Mouse (Mus musculus): ENCODE measurements at regions not wholly inside any gene's neighbourhood (a gene's known extent, or its start where the extent isn't known, plus 50 kb on each side); places are given as distances from the start of the nearest gene placed in this dataset.
A peak's percentile ranks its signal among the peaks of the same experiment; 100 is the strongest.

DNA sequence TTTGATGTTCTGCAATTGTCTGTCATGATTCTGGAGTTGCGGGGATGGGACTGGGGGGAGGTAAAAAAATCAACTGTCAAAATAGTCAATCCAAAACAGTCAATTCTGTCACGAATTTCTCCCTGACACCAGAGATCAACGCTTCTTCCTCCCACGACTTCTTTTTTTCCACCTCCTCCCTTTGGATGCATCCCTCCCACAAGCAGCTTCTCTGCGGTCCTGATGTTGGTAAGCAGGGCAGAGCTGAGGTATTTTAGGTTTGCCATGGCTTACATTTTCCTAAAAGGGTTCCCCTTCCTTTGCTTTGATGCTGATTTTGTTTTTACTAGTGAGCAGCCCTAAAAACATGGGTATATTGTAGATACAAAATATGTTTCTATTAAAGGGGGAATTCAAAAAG is 209.7 kb downstream of the Cd47 start:
- ATAC-seq: no peak

DNA sequence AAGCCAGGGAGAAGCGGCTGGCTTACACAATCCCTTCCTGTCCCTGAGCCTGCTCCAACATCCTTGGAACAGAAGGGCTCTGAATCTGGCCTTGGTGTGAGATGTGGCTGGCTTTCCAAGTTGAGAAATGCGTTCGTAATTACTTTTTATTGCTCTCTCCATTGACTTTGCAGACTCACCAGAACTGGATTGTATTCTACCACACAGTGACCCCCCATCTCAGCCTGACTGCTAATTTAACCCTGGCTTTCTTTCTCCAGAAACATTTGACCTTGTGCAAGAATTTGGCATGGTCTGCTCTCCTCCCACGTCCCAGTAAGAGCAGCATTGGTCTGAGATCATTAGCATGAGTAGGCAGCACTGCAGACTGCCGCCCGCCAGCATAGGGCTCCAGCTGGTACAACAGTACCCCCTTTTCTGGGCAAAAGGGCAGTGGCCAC is 210.2 kb downstream of the Cd47 start:
- no peak for ATAC-seq

DNA sequence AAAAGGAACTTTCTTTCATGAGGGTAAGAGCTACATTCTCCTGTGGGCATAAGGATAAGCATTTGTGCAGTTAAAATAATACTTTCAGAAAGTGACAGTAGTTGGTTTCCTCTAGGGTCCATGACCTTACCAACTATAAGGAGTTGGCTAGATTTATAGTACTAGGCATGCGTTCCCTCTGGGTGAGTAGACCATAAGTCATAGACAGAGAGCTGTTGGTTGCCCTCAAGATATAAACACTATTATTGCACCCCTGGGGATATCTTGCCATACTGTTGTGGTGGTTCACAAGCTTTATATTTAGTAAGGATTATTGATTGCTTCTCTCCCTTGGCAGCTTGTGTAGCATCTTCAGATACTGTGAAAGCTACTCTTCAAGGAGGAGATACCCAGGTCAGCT is 223.6 kb downstream of the Cd47 start:
- ATAC-seq: no peak

DNA sequence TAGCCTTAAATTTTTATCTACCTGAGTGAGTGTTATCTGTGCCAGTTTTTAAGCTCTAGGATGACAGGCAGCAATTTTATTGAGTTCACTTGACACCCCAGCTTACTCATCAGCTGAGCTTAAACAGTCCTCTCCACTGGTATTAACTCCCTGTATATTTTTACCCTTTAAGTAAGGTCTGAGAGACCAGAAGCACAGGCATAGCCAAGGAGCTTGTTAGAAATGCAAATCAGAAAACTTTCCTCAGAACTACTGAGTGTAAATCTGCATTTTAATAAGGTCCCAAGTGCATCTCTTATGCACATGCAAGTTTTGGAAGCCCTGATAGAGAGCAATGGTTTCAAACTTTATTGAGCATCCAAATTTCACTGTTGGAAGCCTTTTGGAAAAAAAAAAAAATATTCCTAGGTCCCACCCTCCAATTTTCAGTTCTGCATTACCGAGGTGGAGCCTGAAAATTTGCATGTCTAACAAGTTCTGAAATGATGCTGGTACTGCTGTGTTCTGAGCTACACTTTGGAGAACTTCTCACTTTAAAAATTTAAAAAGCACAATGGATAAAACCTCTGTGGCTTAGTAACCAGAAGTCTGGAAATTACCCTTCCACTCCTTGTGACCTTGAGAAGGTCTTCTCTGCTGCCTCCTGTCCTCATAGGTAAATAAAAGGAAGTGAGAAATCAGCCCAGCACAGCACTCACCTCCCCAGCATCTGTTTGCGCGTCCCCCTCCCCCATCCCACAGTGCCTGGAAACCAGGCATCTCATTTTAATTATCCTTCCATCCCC is 226.0 kb downstream of the Cd47 start:
- ATAC-seq: no peak

DNA sequence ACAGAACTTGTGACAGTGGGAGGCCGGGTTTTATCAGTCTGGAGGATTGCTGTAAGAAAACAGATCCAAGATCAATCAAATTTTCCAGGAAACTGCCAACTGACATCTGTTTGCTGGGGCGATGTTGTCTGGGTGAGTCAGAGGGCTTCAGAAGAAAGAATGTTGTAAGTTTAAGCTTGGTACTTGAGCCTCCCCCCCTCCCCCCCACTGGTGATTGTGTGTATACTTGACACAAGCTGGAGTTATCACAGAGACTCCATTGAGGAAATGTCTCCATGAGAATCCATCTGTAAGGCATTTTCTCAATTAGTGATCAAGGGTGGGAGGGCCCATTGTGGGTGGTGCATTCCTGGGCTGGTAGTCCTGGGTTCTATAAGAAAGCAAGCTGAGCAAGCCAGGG is 226.9 kb downstream of the Cd47 start:
- ATAC-seq: no peak

DNA sequence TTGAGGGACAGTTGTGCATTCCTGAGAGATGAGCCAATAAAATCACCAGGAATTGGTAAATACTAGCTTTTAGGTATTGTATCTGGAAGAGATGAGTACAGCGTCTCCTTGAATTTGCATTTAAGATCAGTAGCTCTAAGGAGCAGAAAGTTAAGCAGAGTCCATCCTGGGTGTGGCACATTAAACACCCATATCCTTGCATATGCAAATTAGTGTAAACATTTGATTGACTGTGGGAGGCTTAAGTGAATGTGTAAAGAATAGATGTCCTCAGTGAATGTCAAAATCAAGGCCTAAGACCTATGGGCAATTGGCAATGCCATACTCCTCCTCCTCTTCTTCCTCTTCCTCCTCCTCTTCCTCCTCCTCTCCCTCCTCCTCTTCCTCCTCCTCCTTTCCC is 229.4 kb downstream of the Cd47 start:
- no peak for ATAC-seq

DNA sequence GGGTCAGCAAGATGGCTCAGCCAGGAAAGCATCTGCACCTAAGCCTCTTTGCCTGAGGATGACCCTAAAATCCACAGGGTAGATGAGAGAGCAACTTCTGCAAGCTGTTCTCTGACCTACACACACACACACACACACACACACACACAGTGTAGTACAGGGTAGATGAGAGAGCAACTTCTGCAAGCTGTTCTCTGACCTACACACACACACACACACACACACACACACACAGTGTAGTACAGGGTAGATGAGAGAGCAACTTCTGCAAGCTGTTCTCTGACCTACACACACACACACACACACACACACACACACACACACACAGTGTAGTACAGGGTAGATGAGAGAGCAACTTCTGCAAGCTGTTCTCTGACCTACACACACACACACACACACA is 230.0 kb downstream of the Cd47 start:
- peak; percentile 41 for ATAC-seq

DNA sequence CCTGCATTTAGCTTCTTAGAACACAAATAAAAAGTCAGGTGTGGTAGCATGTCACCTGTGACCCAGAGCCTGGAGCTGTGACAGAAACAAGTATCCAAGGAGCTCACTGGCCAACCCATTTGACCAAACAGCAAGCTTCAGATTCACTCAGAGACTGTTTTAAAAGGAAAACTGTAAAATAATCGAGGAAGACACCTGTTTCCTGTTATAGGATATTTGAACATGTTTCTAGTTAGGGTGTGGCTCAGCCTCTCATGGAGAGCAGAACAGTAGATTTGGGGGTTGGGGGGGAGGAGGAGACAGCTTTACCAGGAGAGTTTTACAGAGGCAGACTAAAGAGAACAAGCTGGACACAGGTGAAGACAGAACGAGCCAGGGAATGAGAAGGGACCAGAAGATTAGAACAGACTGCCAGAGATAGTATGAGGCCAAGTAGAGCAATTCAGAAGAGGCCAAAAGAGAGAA is 230.6 kb downstream of the Cd47 start:
- peak; percentile 10 for ATAC-seq

DNA sequence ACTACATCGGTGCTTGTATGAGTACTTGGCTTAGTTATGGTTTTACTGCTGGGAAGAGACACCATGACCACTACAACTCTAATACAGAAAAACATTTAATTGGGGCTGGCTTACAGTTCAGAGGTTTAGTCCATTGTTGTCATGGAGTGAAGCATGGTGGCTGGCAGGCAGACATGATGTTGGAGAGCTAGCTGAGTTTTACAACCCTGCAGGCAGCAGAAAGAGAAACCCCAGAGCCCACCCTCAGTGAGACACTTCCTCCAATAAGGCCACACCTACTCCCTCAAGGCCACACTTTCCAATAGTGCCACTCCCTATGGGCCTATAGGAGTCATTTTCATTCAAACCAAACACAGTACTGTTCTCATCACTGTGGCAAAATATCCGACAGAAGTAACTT is 232.5 kb downstream of the Cd47 start:
- ATAC-seq: no peak

DNA sequence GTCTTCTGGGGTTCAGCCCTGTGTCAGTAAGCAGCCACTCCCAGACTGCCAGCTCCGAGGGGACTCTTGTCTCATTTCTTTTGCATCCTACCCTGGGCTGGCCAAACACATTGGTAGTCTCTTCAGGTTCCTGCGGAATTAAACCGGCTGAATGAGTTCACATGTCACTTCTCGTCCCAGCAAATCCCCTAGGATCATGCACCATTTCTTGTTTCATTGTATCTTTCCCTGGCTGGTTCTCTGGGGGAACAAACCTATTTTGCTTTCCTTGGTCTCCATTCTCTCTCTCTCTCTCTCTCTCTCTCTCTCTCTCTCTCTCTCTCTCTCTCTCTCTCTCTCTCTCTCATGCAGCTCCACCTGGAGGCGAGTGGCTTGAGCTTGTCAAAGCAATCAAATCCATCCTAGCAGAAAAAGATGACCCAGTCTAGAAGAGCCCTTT is 236.0 kb downstream of the Cd47 start:
- no peak for ATAC-seq

DNA sequence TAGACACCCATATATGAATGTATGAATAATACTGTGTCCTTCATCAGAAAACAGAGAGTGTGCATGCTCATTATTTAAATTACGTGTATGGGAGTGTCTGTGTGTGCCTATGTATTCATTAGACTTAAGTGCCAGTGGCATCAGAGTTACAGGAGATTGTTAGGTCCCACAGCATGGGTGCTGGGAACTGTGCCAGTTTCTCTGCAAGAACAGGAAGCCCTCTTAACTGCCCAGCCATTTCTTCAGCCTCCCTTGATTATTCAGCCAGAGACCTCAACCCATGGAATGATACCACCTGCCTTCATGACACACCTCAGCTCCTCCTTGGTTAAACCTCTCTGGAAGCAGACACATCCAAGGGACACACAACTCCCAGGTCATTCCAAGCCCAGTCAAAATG is 243.8 kb downstream of the Cd47 start:
- no peak for ATAC-seq

DNA sequence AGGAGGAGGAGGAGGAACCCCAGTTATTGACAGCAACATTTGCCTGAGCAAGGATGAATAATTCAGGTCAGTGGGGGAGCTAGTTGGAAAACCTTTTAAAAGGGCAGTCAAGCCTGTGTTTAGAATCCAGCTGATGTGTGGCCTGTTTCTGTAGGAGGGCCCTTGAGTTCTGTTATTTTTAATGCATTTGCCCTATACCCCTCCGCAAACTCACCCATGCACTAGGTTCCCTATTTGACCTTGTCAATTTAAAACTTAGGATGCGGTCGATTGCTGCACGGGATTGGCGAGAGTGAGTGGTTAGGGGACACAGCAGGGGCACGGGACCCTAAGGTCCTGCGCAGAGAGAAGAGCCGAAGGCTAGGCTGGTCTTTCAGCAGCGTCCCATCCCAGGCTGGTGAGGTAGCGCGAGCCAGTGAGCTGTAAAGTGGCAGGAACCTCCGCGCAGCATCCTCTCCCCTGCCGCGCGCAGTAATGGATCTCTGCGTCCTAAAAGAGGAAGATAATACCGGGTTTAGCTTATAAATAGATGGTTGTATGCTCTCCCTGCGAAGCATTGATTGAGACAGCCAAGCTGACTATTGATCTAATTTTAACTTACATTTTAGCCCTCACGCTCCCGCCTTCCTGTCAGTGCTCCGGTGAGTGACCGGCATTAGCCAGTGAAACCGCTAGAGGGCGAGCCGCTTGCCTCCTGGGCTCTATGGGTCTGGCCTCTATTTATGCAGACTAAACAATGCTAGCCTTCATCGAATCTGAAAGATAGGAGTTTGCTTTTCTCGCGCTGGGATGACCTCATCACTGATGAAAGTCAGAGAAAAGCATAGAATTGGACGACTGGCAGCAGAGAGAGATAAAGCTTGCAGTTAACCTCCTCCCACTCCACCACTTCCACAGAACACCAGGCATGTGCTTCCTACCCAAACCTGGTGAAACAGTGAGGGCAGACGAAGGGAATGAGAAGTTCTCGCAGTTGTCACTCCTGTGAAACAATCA is 245.5 kb downstream of the Cd47 start:
- peak; percentile 95 for ATAC-seq

DNA sequence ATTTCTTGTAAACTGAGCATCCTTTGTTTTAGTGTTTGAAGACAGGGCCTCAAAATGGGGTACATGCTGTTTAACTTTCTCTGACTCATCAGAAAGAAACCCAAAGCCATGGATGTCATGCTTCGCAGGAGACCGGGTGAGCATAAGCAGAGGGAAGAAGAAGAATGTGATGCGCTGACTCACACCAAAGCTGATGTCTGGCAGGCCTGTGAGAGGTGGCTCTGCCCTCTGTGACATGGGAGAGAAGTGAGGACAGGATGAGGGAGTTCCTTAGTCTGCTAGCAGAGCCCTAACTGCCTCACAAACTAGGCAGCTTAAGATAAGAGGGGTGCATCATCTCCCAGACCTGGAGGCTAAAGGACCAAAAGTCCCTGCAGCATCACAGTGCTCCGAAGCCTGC is 263.2 kb downstream of the Cd47 start:
- no peak for ATAC-seq

DNA sequence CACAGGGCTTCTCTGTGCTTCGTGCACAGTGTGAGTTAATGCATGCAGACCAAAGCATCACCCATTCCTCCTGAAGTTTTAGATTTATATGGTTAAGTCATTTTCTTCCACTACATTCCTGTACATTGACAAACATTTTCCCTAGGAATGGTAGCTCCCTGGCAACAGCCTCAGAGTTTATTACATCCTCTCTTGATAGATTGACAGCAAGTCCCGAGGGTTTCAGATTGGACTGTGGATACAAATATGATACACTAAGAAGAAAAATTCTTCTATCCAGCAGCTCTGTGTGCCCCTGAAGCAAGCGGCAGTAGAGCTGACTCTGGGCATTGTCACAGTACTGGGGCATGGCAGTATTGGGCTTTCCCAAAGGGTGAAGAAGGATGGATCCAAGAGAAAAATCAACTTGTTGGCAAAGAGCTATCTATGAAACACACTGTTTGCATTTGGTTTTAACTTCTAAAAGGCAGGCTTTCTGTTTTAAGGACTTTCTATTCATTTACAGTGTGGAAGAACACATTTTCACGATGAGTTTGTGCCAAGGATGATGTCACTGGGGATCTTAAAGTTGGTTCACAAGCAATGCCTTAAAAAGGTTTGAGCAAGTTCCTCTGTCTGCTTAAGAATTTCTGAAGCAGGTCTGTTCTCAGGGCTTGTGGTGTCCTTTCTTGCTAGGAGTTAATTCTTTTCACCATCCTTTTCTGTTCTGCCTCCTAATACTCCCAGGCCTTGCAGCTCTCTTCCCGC is 265.2 kb downstream of the Cd47 start:
- no peak for ATAC-seq

DNA sequence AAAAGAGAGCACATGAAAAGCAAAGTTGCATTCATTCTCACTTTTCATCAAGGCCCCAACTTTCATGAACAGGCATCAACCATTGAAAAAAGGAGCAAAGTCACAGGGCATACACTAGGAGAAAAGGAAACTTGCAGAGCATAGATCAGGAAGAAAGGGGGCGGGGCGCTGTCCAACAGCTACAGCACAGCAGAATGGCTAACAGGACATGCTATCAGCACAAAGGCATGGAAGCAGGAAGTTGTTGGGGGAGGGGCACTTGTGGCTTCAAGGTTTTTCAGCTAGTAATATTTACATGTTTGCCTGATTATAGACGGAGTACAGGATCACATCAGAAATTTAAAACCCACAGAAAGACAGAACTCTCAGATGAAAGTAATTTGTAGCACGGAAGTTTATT is 268.7 kb downstream of the Cd47 start:
- ATAC-seq: peak; percentile 86

DNA sequence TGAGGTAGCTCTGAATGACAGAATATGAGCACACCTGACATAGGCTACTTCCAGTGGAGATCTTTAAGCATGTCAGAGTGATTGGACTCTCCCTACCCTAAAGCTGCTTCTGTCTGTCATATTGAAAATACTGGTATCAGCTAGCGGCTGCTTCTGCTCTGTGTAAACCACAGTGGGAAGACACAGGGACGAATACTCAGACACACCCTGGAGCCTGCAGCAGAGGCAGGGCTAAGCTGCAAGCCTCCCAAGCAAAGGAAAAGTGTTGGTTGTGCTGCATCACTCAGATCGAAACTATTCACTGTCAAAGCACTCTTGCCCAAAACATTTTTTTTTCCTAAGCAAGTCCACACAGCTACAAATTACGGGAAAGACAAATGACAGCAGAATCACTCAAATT is 270.4 kb downstream of the Cd47 start:
- peak; percentile 13 for ATAC-seq

DNA sequence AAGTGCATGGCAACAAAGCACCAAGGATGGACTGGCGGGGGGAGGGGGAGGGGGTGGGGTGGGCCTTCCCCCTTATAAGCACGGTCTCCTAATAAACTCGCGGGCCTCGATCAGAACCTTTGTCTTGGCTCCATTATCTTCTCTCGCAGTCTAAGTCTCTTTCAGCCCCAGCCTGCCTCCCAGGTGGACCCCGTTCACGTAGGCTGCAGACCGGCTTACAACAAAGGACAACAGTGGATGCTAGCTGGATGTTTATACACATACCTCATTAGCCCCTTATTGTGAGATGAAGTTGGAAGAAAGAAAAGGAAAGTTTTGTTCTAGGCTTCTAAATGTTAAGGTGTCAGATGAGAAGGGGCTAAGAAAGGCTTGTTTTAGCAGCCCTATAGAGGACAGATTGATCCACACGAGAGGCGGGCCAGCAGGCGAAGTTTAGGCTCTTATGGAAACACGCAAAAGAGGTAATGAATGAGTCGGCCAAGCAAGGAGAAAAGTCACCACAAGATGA is 272.6 kb downstream of the Cd47 start:
- no peak for ATAC-seq

DNA sequence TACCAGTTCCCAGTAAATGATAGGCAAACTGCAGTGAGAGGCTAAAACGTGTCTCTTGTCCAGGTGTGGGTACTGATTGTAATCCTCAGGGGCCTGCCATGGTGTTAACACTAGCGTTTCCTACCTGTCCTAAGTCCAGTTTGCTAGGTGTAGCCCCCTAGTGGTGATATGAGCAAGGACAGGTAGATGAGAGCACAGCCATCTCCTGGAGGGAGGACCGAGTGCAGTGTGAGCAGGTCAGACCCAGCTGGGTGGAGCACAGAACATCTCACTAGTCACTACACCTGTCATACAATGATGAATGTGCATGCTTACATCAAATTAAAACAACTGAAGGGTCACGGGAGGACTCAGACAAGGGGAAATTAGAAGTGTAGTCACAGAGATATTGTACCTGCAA is 273.6 kb downstream of the Cd47 start:
- ATAC-seq: peak; percentile 72

DNA sequence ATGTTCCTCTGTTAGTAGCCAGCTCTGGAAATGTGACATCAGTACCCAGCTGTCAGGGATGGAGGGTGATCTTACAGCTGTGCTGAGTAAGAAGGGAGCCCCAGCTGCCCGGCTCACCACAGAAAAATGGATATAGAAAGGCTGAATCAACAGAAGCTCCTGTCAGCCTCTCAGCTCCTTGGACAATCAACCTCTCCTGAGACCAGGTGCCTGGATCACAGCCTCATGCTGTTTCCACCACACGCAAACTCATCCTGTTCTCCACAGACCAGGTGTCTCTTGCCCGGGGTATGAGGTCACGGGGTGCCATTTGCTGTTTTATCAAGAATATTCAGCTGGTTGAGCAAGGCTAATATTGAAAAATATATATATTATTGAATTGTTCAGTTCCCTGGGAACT is 275.3 kb downstream of the Cd47 start:
- ATAC-seq: no peak

DNA sequence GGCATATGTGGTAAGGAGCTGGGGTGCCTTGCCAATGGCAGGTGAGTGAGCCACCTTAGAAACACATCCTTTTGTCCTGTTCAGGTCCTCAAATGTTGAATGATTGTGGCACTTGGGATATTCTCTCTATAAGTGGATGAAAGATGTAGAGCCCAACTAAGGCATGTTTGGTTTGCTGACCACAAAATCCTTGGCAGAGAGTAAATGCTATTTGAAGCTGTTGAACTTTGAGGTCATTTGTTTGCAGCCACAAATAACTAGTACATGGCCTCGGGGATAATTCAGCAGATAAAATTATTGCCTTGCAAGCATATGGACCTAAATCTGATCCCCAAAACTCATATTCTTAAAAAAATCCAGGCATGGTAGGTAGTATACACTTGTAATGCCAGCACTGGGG is 281.2 kb downstream of the Cd47 start:
- ATAC-seq: no peak

DNA sequence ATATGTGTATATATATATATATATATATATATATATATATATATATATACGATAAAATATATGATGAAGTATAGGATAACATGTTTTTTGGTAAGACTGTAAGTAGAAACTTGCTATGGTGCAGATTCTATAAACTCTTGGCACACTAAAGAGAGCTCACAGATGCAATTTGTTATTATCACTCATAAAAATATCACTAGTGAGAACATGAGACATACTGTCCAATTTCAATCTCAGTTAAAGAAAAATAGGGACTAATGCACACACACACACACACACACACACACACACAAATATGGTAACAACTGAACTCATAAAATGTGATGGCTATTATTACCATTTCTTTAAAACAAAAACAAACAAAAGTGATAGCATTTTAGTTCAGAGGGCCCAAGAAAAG is 292.0 kb downstream of the Cd47 start:
- ATAC-seq: no peak

DNA sequence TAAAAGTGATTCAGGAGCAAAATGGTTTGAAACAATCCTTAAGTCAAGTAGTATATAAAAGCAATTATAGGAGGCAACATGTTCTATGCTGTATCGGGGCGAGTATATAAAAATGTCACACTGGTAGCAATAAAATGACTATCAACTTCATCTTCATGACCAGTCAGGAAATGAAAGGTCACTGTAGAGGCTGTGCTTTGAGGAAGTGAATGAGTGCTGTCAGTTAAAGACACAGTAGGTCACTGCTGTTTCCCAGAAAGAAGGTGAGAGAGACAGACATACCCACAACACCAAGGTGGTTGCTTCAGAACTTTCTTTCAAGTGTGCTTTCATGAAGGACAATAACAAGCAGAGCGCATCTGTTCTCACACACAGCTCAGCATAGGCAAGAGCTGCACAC is 292.4 kb downstream of the Cd47 start:
- peak; percentile 60 for ATAC-seq

Measured in CD4-positive, CD25-positive, alpha-beta regulatory T cell, adult 4 months (primary cell).